Mouse (Mus musculus): ENCODE results near the gene Fbxw28. TPM values are rescaled to one million over a fixed set of nuclear protein-coding genes. Genes with fewer than 3 reads are reported as not detected.
"Not testable (repeated sequence)": the region's sequence is repeated elsewhere in the genome, so short reads cannot be mapped to it uniquely, and the experiment has no call there.

Fbxw28 gene
- total RNA-seq (2021) = not detected

DNA sequence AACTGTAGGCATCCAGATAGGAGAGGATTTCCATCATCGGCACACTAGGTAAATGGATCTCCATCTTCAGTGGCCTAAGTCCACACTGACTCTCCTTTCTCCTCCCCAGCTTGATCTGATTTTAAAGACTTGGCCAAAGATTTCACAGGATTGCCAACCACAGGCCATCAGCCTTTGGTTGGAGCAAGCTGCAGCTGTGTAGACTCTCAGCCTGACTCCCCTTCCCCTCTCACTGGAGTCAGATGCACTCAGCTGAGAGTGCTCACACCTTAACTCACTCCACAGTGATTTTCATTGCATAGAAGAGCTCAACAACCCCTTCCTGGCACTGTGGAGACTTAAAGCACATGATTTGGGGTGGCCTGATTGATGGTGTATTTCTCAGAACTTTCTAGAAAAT, at the start of gene Fbxw28:
TSS of gene Fbxw28 (minus strand) at position 101 of the 400 bp plus-strand sequence.
- intact Hi-C loops (cut with DNase I) = not testable (repeated sequence)

DNA sequence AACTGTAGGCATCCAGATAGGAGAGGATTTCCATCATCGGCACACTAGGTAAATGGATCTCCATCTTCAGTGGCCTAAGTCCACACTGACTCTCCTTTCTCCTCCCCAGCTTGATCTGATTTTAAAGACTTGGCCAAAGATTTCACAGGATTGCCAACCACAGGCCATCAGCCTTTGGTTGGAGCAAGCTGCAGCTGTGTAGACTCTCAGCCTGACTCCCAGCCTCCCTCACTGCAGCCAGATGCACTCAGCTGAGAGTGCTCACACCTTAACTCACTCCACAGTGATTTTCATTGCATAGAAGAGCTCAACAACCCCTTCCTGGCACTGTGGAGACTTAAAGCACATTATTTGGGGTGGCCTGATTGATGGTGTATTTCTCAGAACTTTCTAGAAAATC, 51.9 kb downstream of the Fbxw28 start, which contains the start of gene Fbxw14:
TSS of gene Fbxw14 (minus strand) at position 101 of the 400 bp plus-strand sequence.
- DNase-seq; intact Hi-C loops (cut with DNase I): not testable (repeated sequence)

More for the DNA sequence above, at the start of gene Fbxw28:
- not testable (repeated sequence) for DNase-seq

Other genes with a start within 250 kb of the Fbxw28 start
- 100 to 1,000 TPM in 1 of 2 experiments, 10 to 100 TPM in 1; 90.0 to 105 TPM for gene Plxnb1, start 244.3 kb downstream of the Fbxw28 start, total RNA-seq (2021)
- not detected for gene Fbxw21, start 177.6 kb downstream of the Fbxw28 start, total RNA-seq (2021)
- gene Fbxw13, start 143.7 kb downstream of the Fbxw28 start, total RNA-seq (2021) = not detected
- not detected for gene Fbxw20, start 104.9 kb downstream of the Fbxw28 start, total RNA-seq (2021)
- not detected for gene Fbxw14, start 52.0 kb downstream of the Fbxw28 start, total RNA-seq (2021)
- gene Fbxw22, start 64.6 kb upstream of the Fbxw28 start, total RNA-seq (2021) = not detected
- gene Fbxw16, start 109.5 kb upstream of the Fbxw28 start, total RNA-seq (2021) = not detected
- gene Fbxw19, start 156.2 kb upstream of the Fbxw28 start, total RNA-seq (2021) = not detected
- gene Fbxw15, start 228.6 kb upstream of the Fbxw28 start, total RNA-seq (2021) = not detected